Mouse (Mus musculus) cerebellum, adult 2 months (tissue): ENCODE measurements around the gene Phf24.

Source experiments
- CTCF ChIP-seq: fragments of 200-500 bp; IDR thresholded peaks from 2 replicates; pipeline ENCODE4 v1.5.1; 2011; ENCODE audit warnings: low read depth, mild to moderate bottlenecking, control low read depth, low read length, moderate library complexity, borderline replicate concordance; ENCODE audit not compliant: insufficient read depth
- POLR2A ChIP-seq: fragments of 200-500 bp; IDR thresholded peaks from 2 replicates; pipeline ENCODE4 v1.6.1; 2011; ENCODE audit warnings: low read length, control low read depth, borderline replicate concordance; ENCODE audit not compliant: insufficient read depth

DNA sequence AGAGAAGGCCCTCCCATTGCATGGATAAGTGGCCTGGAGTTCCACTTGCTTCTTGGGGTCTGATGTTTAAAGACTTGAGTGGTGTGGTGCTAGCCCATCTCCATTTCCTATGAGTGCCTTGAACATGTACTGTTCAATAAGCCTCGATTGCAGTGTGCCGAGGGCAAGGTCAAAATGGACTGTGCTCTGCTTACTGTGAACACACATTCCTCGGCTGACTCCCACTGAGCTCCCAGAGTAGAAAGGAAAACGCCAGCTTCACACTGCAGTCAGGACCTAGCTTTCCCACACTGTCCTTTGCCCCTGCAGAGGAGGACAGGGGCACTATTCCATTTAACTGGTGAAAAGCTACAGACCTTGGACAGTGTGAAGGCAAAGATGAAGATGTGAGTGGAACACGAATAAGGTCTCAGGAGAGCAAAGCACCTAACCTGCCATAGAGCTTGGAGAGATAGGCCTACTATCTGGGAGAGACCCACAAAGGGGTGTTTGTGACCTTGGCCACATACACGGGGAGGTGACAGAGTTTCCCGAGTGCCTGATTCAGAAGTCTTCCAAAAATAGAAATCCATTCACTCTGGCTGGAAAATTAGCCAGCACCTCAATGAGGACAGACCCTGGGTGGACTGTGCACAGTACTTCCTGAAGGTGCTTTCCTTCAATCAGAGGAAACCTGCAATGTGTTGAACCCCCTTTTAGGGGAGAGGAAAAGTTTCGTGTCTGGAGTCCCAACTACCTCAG lies 15.9 kb downstream of the Phf24 start:
- TF ChIP-seq CTCF (no peak), POLR2A (no peak)
